Mouse (Mus musculus) G1E (cell line): Measurements from ENCODE around the gene Lmln. TPM values are rescaled to one million over a fixed set of nuclear protein-coding genes. Genes with fewer than 3 reads are reported as not detected.
"Not testable (repeated sequence)": the region's sequence is repeated elsewhere in the genome, so short reads cannot be mapped to it uniquely, and the experiment has no call there.

ENCODE experiments used
- ATAC-seq: 2 replicates; pipeline ENCODE4 v1.8.0; 2016; ENCODE audit warnings: mild to moderate bottlenecking; ENCODE audit not compliant: insufficient number of reproducible peaks, poor library complexity, low FRiP score, severe bottlenecking; ENCODE audit errors: extremely low read depth
- DNase-seq: peaks from one replicate; pipeline ENCODE4 v3.0.0; 2012; ENCODE audit warnings: low spot score
- H3K27me3 ChIP-seq: 2 replicates; pipeline ENCODE4 v1.6.1; 2012; ENCODE audit warnings: mild to moderate bottlenecking, low read length, inconsistent platforms; ENCODE audit not compliant: insufficient read depth
- H3K36me3 ChIP-seq: replicated peaks from 2 replicates; pipeline ENCODE3; 2012; ENCODE audit warnings: mild to moderate bottlenecking, inconsistent platforms
- H3K4me1 ChIP-seq: 2 replicates; pipeline ENCODE4 v1.6.1; 2012; ENCODE audit warnings: low read depth, low read length, inconsistent platforms, mixed read lengths; ENCODE audit not compliant: insufficient read depth
- H3K4me3 ChIP-seq: 2 replicates; pipeline ENCODE4 v1.5.1; 2012; ENCODE audit warnings: low read depth, mild to moderate bottlenecking, inconsistent platforms, low read length, moderate library complexity, mixed read lengths
- H3K9me3 ChIP-seq: replicated peaks from 2 replicates; pipeline ENCODE4 v1.6.1; 2012; ENCODE audit warnings: inconsistent platforms
- CTCF ChIP-seq: IDR thresholded peaks from 2 replicates; pipeline ENCODE4 v1.5.1; 2012; ENCODE audit warnings: low read depth, low read length, inconsistent platforms, mixed read lengths
- GATA1 ChIP-seq: IDR thresholded peaks from 2 replicates; pipeline ENCODE4 v1.6.1; 2012; ENCODE audit warnings: borderline replicate concordance, low read length, inconsistent platforms, mixed read lengths
- GATA2 ChIP-seq: IDR thresholded peaks from 2 replicates; pipeline ENCODE4 v1.6.1; 2012; ENCODE audit warnings: low read depth, low read length, inconsistent platforms, borderline replicate concordance
- POLR2AphosphoS5 ChIP-seq: IDR thresholded peaks from 2 replicates; pipeline ENCODE4 v1.6.1; 2012; ENCODE audit warnings: low read depth, low read length, inconsistent platforms; ENCODE audit not compliant: insufficient replicate concordance
- TAL1 ChIP-seq: conservative IDR thresholded peaks from 2 replicates; pipeline ENCODE4 v1.6.1; 2012; ENCODE audit warnings: low read depth, low read length, inconsistent platforms, mixed read lengths
- polyA plus RNA-seq: library from polyadenylated mRNA; stranded (reverse); fragments of >175 nt; gene quantifications from 2 replicates; pipeline ENCODE4 v1.2.3, GENCODE M21; 2012
- total RNA-seq, 2 experiments: library from RNA; stranded (forward) in 1 of 2; stranded (reverse) in 1 of 2; fragments of 200-1000 nt in 1 of 2; fragments of >200 nt in 1 of 2; fragmentation: Nextera tagmentation in 1 of 2; gene quantifications; 2 replicates each; pipeline ENCODE4 v1.2.3; 2014 to 2017

The Lmln gene
- total and polyA plus RNA-seq, 3 experiments, result 0.57 to 3.2 (median 1.8) TPM

GRCm38 (mm10) chr16:33042682-33043081 is 19.6 kb upstream of the Lmln start:
- peaks cover 2% of the 10 kb centered on the region for H3K27me3 ChIP-seq
- no peak for DNase-seq
- ATAC-seq, result no peak
- TF ChIP-seq TAL1 (no peak), POLR2AphosphoS5 (no peak), GATA1 (no peak), CTCF (no peak), GATA2 (no peak)
- H3K4me3 ChIP-seq, result no peak overlapping the region
- peaks cover 7% of the 10 kb centered on the region for H3K4me1 ChIP-seq
- H3K9me3 ChIP-seq, result no peaks in the 10 kb centered on the region
- no peaks in the 10 kb centered on the region for H3K36me3 ChIP-seq

DNA sequence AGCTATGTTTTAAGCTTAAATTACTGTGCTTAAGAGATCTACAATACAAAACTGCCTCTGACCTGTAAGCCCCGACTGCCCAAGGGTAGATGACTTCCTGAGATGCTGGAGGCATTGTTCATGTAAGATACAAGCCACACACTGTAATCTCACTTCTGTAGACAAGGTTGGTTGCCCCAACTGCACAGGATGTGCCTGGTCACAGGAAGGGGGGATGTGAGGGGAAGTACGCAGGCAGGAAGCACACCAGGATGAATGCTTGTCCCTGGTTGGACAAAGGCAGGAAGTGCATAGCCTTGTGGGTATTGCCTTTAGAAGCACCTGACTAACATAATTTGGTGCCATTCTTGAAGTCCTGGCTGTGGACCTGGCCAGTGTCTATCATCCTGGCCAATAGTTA is 19.1 kb upstream of the Lmln start:
- Histone ChIP-seq H3K4me1 (peaks cover 7% of the 10 kb centered on the region), H3K9me3 (no peaks in the 10 kb centered on the region), H3K4me3 (peak overlapping the region; percentile 46; the same call in 1 of the 2 replicates), H3K27me3 (peaks cover 5% of the 10 kb centered on the region), H3K36me3 (no peaks in the 10 kb centered on the region)
- TF ChIP-seq TAL1 (no peak), GATA2 (no peak), POLR2AphosphoS5 (no peak), CTCF (no peak), GATA1 (no peak)
- peak; percentile 28; the same call in 1 of the 2 replicates for ATAC-seq
- no peak for DNase-seq

DNA sequence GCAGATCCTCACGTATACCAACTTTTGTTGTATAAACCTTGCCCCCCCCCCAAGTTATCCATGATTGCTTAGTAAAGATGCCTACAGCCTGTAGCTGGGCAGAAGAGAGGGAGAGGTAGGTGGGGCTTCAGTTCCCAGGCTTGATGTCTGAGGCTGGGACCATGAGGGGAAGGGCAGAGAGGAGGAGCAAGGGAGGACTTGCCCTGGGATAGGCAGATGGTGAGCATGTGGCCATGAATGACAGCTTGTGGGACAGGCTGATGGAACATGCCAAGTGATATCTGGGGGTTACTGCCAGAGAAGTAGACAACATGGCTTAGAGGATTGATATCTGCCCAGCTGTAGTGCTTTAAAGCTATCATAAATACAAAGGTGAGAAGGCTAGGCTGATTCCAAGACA is 14.3 kb upstream of the Lmln start:
- H3K4me3 ChIP-seq, result no peak overlapping the region
- no peak for TF ChIP-seq GATA2
- ATAC-seq, result no peak
- no peak for DNase-seq
- peaks cover 11% of the 10 kb centered on the region for H3K27me3 ChIP-seq
- no peaks in the 10 kb centered on the region for H3K9me3 ChIP-seq
- H3K4me1 ChIP-seq, result peaks cover 8% of the 10 kb centered on the region
- no peaks in the 10 kb centered on the region for H3K36me3 ChIP-seq

GRCm38 (mm10) chr16:33048686-33049085 is 13.6 kb upstream of the Lmln start:
- peaks cover 6% of the 10 kb centered on the region for H3K4me1 ChIP-seq
- TF ChIP-seq CTCF (no peak), POLR2AphosphoS5 (no peak), TAL1 (no peak), GATA2 (no peak), GATA1 (no peak)
- ATAC-seq (no peak), DNase-seq (no peak)
- H3K9me3 ChIP-seq, result no peaks in the 10 kb centered on the region
- peaks cover 12% of the 10 kb centered on the region for H3K27me3 ChIP-seq
- H3K36me3 ChIP-seq, result no peaks in the 10 kb centered on the region
- no peak overlapping the region for H3K4me3 ChIP-seq

DNA sequence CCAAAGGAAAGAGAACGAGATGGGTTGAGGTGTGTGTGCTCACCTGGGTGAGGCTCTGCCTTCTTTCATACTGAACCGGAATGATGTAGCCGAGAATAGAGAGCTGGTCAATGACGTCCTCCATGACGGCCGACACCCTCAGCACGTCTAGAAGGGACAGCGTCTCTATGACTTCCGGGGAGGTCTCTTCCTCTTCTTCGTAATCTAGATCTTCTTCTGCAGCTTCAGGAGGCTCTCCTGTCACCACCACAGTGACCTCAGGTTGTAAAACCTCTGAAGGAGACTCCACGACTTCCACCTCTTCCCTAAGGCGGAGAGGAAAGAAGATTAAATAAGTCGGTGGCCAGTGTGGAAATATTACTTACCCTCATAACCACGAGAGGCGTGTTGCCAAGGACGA is 12.5 kb upstream of the Lmln start:
- TF ChIP-seq TAL1 (no peak), POLR2AphosphoS5 (no peak), GATA2 (no peak), GATA1 (no peak), CTCF (no peak)
- no peaks in the 10 kb centered on the region for H3K36me3 ChIP-seq
- peaks cover 6% of the 10 kb centered on the region for H3K4me1 ChIP-seq
- no peaks in the 10 kb centered on the region for H3K9me3 ChIP-seq
- no peak for ATAC-seq
- H3K27me3 ChIP-seq, result peaks cover 16% of the 10 kb centered on the region
- no peak overlapping the region for H3K4me3 ChIP-seq
- no peak for DNase-seq

DNA sequence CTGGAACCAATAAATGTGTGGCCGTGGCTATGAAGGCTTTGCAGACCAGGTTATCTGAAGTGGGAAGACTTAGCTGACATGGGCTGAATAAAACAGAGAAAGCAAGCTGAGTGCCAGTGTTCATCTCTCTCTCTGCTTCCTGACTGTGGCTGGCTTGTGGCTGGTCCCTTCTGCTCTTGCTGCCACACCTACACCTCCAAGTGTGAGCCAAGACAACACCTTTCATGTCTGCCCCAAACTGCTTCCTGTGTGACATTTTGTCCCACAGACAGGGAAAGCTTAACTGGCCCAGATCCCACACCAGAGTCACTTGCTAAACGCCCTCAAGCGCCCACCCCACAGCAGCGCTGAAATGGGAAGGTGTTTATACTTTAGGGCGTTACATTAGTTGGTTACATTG is 9.2 kb upstream of the Lmln start:
- ATAC-seq (no peak), DNase-seq (no peak)
- Histone ChIP-seq H3K27me3 (peaks cover 15% of the 10 kb centered on the region), H3K9me3 (no peaks in the 10 kb centered on the region), H3K36me3 (peaks cover 6% of the 10 kb centered on the region), H3K4me1 (peaks cover 12% of the 10 kb centered on the region), H3K4me3 (no peak overlapping the region)
- no peak for TF ChIP-seq CTCF
- TF ChIP-seq TAL1, result no peak
- TF ChIP-seq POLR2AphosphoS5, result no peak
- no peak for TF ChIP-seq GATA2
- no peak for TF ChIP-seq GATA1

GRCm38 (mm10) chr16:33054927-33055326 is 7.4 kb upstream of the Lmln start:
- DNase-seq, H3K9me3 ChIP-seq, ATAC-seq, H3K4me3 ChIP-seq: not testable (repeated sequence)
- Histone ChIP-seq H3K4me1 (peaks cover 29% of the 10 kb centered on the region), H3K36me3 (peaks cover 24% of the 10 kb centered on the region), H3K27me3 (peaks cover 13% of the 10 kb centered on the region)
